Mouse (Mus musculus) neutrophil, adult 5-6 weeks (primary cell): Measurements from ENCODE around the gene Zfp652. TPM values are rescaled to one million over a fixed set of nuclear protein-coding genes. Genes with fewer than 3 reads are reported as not detected.
"Not testable (repeated sequence)": the region's sequence is repeated elsewhere in the genome, so short reads cannot be mapped to it uniquely, and the experiment has no call there.

Experiments
- ATAC-seq: fragments of 151-379, 151-347 bp; 2 replicates; pipeline ENCODE4 v1.8.0; 2017; ENCODE audit warnings: mild to moderate bottlenecking, moderate TSS enrichment; ENCODE audit not compliant: insufficient number of reproducible peaks, poor library complexity, low FRiP score, severe bottlenecking; ENCODE audit errors: extremely low read depth
- total RNA-seq: library from RNA; stranded (forward); fragments of 200-1000 nt; gene quantifications from 2 replicates; pipeline ENCODE4 v1.2.3, GENCODE M21; 2017

Zfp652 gene
- total RNA-seq, 1 experiment from 2014 or later, result 67.5 TPM

DNA sequence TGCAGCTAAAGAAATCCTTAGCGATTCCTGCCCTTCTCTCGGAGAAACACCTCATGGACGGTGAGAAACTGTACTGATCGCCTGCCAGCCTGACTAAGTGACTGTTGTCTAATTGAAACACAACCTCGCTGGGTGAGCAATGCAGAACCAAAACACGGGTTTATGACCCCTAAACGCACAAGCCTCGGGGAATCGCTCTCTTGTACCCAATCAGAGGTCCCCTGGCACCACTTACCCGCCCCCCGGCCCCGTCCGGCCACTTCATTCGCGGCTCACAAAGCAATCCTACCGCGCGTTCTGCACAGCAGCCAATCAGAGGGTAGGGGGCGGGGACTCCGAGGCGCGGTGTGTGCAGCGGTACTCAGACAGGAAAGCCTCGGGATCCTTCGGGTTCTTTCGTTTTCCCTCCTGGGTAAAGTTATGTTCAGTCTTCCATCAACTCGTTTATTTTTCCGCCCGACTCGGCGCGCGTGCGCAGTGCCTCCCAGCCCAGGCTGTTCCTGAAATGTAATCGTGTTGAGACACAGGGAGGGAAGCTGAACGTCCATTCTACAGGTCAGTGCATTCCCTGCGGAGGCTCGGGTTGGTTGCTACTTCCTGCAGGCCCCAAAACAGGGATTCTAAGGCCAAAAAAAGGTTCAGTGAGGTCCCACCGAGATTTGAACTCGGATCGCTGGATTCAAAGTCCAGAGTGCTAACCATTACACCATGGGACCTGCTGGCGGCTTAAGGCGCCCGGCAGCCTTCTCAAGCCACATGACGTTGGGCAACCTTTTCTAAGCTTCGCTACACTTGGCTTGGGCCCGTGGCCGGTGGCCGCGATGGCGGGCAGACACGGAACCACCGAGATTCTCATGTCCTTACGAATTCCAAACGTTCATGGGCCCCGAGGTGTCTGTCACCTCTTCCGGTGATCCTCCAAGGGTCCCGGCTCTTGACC, 146.3 kb downstream of the Zfp652 start:
- peak; percentile 91 for ATAC-seq

GRCm38 (mm10) chr11:95859468-95859855, 147.0 kb downstream of the Zfp652 start:
- ATAC-seq, result peak; percentile 34; the same call in 1 of the 2 replicates

GRCm38 (mm10) chr11:95860071-95860490, 147.6 kb downstream of the Zfp652 start:
- ATAC-seq, result no peak

- ATAC-seq, result no peak
Measured at GRCm38 (mm10) chr11:95861397-95861796, 148.9 kb downstream of the Zfp652 start.

DNA sequence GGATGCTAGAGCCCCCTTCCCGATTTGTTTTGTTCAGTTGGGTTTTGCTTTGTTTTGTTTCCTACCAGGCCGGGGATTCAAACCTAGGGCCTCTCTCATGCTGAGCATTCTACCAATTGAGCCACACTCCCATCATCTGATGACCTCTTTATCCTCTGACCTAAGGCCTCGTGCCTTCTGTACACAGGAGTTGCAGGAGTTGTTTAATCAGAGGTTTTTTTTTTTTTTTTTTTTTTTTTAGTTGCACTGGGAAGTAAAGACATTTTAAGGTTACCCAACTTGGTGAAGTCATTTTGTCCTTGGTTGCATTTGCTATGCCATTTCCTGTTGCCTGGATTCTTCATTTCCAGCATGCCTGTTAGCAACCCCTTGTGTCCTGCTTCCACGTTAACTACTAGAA, 157.0 kb downstream of the Zfp652 start:
- no peak for ATAC-seq

- ATAC-seq, result peak; percentile 61
Measured at GRCm38 (mm10) chr11:95869918-95870470, 157.5 kb downstream of the Zfp652 start.

- ATAC-seq, result no peak
Measured at GRCm38 (mm10) chr11:95875804-95876203, 163.3 kb downstream of the Zfp652 start.

- ATAC-seq, result no peak
Measured at GRCm38 (mm10) chr11:95876296-95876695, 163.8 kb downstream of the Zfp652 start.

GRCm38 (mm10) chr11:95879861-95880260, 167.4 kb downstream of the Zfp652 start:
- not testable (repeated sequence) for ATAC-seq

Other genes with a start within 250 kb of the Zfp652 start
- gene Nxph3, start 198.1 kb upstream of the Zfp652 start, total RNA-seq, result not detected in 2 replicates
- gene Ngfr, start 124.9 kb upstream of the Zfp652 start, total RNA-seq, result 2.6 and 3.4 TPM in 2 replicates
- 21.9 and 27.3 TPM in 2 replicates for gene Phb, start 45.7 kb upstream of the Zfp652 start, total RNA-seq
- gene B130006D01Rik, start 10.9 kb downstream of the Zfp652 start, total RNA-seq, result 8.0 and 8.5 TPM in 2 replicates
- 23.4 and 29.7 TPM in 2 replicates for gene Phospho1, start 111.8 kb downstream of the Zfp652 start, total RNA-seq
- gene Gngt2, start 124.5 kb downstream of the Zfp652 start, total RNA-seq, result 122 and 146 TPM in 2 replicates
- gene Abi3, start 129.8 kb downstream of the Zfp652 start, total RNA-seq, result 60.0 and 63.7 TPM in 2 replicates
- 2.0 and 2.1 TPM in 2 replicates for gene B4galnt2, start 202.2 kb downstream of the Zfp652 start, total RNA-seq